Mouse (Mus musculus) kidney, adult 2 months (tissue): ENCODE data around the gene Tmem251. TPM values are rescaled to one million over a fixed set of nuclear protein-coding genes. Genes with fewer than 3 reads are reported as not detected.

Experiments
- DNase-seq: peaks from one replicate; pipeline ENCODE4 v3.0.0; 2021
- H3K27ac ChIP-seq: fragments of 200-500 bp; 2 replicates; pipeline ENCODE4 v1.5.1; 2012; ENCODE audit warnings: low read depth, low read length, control low read depth, inconsistent platforms; ENCODE audit not compliant: insufficient read depth
- H3K27me3 ChIP-seq: fragments of 200-500 bp; replicated peaks from 2 replicates; pipeline ENCODE4 v1.6.1; 2012; ENCODE audit warnings: mild to moderate bottlenecking, moderate library complexity, low read length, inconsistent platforms; ENCODE audit not compliant: control insufficient read depth, insufficient read depth
- H3K36me3 ChIP-seq: fragments of 200-500 bp; 2 replicates; pipeline ENCODE4 v1.6.1; 2012; ENCODE audit warnings: mild to moderate bottlenecking, moderate library complexity, low read length, inconsistent platforms; ENCODE audit not compliant: control insufficient read depth, insufficient read depth
- H3K4me1 ChIP-seq: fragments of 200-500 bp; 2 replicates; pipeline ENCODE4 v1.6.1; 2011; ENCODE audit warnings: low read length; ENCODE audit not compliant: control insufficient read depth, insufficient read depth
- H3K4me3 ChIP-seq: fragments of 200-500 bp; 2 replicates; pipeline ENCODE4 v1.5.1; 2011; ENCODE audit warnings: mild to moderate bottlenecking, low read depth, low read length, control low read depth; ENCODE audit not compliant: insufficient read depth
- CTCF ChIP-seq: fragments of 200-500 bp; conservative IDR thresholded peaks from 2 replicates; pipeline ENCODE4 v1.5.1; 2011; ENCODE audit warnings: low read depth, mild to moderate bottlenecking, control low read depth, low read length, moderate library complexity, mixed read lengths; ENCODE audit not compliant: insufficient read depth, insufficient read length
- POLR2A ChIP-seq: fragments of 200-500 bp; IDR thresholded peaks from one replicate; pipeline ENCODE4 v1.6.1; 2011; ENCODE audit warnings: low read depth, low read length, control low read depth
- WGBS: fragments of 180-500 bp; shearing (Covaris S2); methylation state at CpG from one replicate; pipeline ENCODE4 v1.1.7; 2018; 5-methylcytosine and 5-hydroxymethylcytosine counted together
- polyA plus RNA-seq: library from polyadenylated mRNA; depleted of rRNA; stranded (reverse); fragments of >200 nt; gene quantifications from 2 replicates; pipeline ENCODE4 v1.2.3, GENCODE M21; 2012

The Tmem251 gene
- polyA plus RNA-seq, 1 experiment = 2.9 TPM

GRCm38 (mm10) chr12:102705216-102705871 lies 38.2 kb upstream of the Tmem251 start:
- peak overlapping the region; percentile 80 for H3K27ac ChIP-seq
- peak; percentile 63 for TF ChIP-seq CTCF
- TF ChIP-seq POLR2A = no peak
- no peaks in the 10 kb centered on the region for H3K36me3 ChIP-seq
- 0 out of 2 replicates have a peak, but pooled peaks cover 7% of the 10 kb centered on the region for H3K4me1 ChIP-seq
- H3K4me3 ChIP-seq = peak overlapping the region; percentile 90
- WGBS = 3% methylated on average over 45 of the region's 45 CpGs
- H3K27me3 ChIP-seq = no peaks in the 10 kb centered on the region
- peak; percentile 86 for DNase-seq

- Histone ChIP-seq H3K4me1 (0 out of 2 replicates have a peak, but pooled peaks cover 7% of the 10 kb centered on the region), H3K36me3 (no peaks in the 10 kb centered on the region), H3K4me3 (no peak overlapping the region), H3K27me3 (no peaks in the 10 kb centered on the region), H3K27ac (no peak overlapping the region)
- TF ChIP-seq POLR2A (no peak), CTCF (no peak)
- WGBS = 79% methylated on average over 6 of the region's 6 CpGs
- no peak for DNase-seq
These were observed 37.5 kb upstream of the Tmem251 start for GRCm38 (mm10) chr12:102705906-102706640.

DNA sequence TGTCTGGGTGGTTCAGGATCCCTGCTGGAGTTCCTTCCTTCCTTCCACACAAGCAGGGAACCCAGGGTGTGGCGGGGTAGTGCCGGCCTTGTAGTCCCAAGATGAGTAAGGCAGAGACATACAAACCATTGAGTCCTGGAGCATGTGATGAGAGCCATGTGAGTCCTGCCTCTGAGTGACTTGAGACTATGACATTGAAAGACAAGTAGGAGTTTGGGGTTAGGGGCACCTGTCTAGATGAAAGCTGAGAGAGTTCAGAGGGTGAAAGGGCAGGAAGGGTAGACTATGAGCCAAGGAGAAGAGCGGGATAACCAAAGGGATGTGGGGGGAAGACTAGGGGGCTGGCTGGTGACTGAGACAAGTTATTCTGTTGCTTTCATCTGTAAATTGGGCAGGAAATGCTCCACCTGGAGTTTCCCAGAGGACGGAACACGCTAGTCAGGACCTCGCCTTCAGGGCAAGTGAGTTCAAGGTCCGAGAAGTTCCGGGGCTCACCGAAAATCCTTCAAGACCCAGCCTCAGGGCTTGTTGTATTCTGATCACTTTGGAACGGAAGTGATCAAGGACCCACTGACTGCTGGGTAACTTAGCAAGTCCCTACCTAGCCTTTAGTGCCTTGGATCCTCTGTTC lies 36.6 kb upstream of the Tmem251 start:
- no peaks in the 10 kb centered on the region for H3K27me3 ChIP-seq
- no peaks in the 10 kb centered on the region for H3K36me3 ChIP-seq
- no peak overlapping the region for H3K27ac ChIP-seq
- H3K4me1 ChIP-seq = 0 out of 2 replicates have a peak, but pooled peaks cover 7% of the 10 kb centered on the region
- no peak for DNase-seq
- TF ChIP-seq POLR2A = no peak
- no peak for TF ChIP-seq CTCF
- no peak overlapping the region for H3K4me3 ChIP-seq
- 85% methylated on average over 10 of the region's 10 CpGs for WGBS

DNA sequence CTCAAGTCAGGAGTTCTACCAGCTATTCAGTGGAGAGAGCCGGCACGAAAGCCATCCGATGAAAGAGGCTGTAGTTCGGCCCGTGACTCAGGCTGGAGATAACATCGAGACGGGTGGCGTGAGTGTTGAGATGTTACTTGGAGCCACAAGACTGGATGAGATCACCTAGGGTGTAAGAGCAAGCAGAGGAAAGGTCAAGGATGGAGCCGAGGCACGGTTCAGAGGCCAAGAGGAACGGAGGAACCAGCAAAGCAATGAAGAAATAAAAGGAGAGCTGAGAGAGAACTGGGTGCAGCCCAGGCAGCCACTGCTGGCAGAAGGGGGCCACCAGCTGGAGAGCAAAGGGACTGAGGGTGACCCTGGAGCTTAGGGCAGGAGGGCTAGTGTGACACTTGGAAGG lies 35.3 kb upstream of the Tmem251 start:
- Histone ChIP-seq H3K4me3 (no peak overlapping the region), H3K4me1 (0 out of 2 replicates have a peak, but pooled peaks cover 3% of the 10 kb centered on the region), H3K27me3 (no peaks in the 10 kb centered on the region), H3K36me3 (no peaks in the 10 kb centered on the region), H3K27ac (no peak overlapping the region)
- peak; percentile 17 for DNase-seq
- TF ChIP-seq POLR2A (no peak), CTCF (peak; percentile 45; the same call in 1 of the 2 replicates)
- 58% methylated on average over 11 of the region's 11 CpGs for WGBS

- no peaks in the 10 kb centered on the region for H3K27me3 ChIP-seq
- no peak overlapping the region for H3K27ac ChIP-seq
- 88% methylated on average over 5 of the region's 5 CpGs for WGBS
- no peaks in the 10 kb centered on the region for H3K36me3 ChIP-seq
- no peak overlapping the region for H3K4me3 ChIP-seq
- no peak for TF ChIP-seq CTCF
- no peak for TF ChIP-seq POLR2A
- DNase-seq = no peak
- H3K4me1 ChIP-seq = no peaks in the 10 kb centered on the region
These were observed 33.7 kb upstream of the Tmem251 start for GRCm38 (mm10) chr12:102709896-102710295.

GRCm38 (mm10) chr12:102710851-102711375 lies 32.6 kb upstream of the Tmem251 start:
- no peak overlapping the region for H3K27ac ChIP-seq
- H3K27me3 ChIP-seq = no peaks in the 10 kb centered on the region
- whole genome bisulfite sequencing = 65% methylated on average over 4 of the region's 4 CpGs
- H3K4me1 ChIP-seq = no peaks in the 10 kb centered on the region
- DNase-seq = no peak
- no peak for TF ChIP-seq POLR2A
- TF ChIP-seq CTCF = no peak
- H3K36me3 ChIP-seq = no peaks in the 10 kb centered on the region
- H3K4me3 ChIP-seq = no peak overlapping the region

GRCm38 (mm10) chr12:102713153-102713865 lies 30.3 kb upstream of the Tmem251 start:
- H3K27me3 ChIP-seq = no peaks in the 10 kb centered on the region
- no peak overlapping the region for H3K27ac ChIP-seq
- no peaks in the 10 kb centered on the region for H3K36me3 ChIP-seq
- H3K4me1 ChIP-seq = no peaks in the 10 kb centered on the region
- no peak for DNase-seq
- H3K4me3 ChIP-seq = no peak overlapping the region
- WGBS = 60% methylated on average over 20 of the region's 20 CpGs
- no peak for TF ChIP-seq POLR2A
- no peak for TF ChIP-seq CTCF
